Mouse (Mus musculus) liver, embryonic 14.5 days (tissue): ENCODE data around the gene Exosc3.

Source experiments
- CTCF ChIP-seq: IDR thresholded peaks from 2 replicates; pipeline ENCODE4 v1.5.1; 2016; ENCODE audit warnings: antibody characterized with exemption, low read depth, control low read depth
- EP300 ChIP-seq: IDR thresholded peaks from 2 replicates; pipeline ENCODE4 v1.6.1; 2016; ENCODE audit warnings: antibody characterized with exemption, low read depth

GRCm38 (mm10) chr4:45320159-45320816, 22.2 kb downstream of the Exosc3 start:
- TF ChIP-seq CTCF: no peak
- TF ChIP-seq EP300: no peak
